Mouse (Mus musculus) left cerebral cortex, adult 6 months (tissue): Measurements from ENCODE around the gene Lct. TPM values are rescaled to one million over a fixed set of nuclear protein-coding genes. Genes with fewer than 3 reads are reported as not detected.

Source experiments
- long read RNA-seq, 2 experiments: library from polyadenylated mRNA; unstranded; transcript quantifications; one replicate each; pipeline ENCODE4 v2.0.0; 2019 to 2020
- polyA plus RNA-seq: library from polyadenylated mRNA; unstranded; fragments of <200 nt; fragmentation: Nextera tagmentation; gene quantifications from 2 replicates; pipeline ENCODE4 v1.2.3, GENCODE M21; 2021

The Lct gene
- 0.21 and 0.28 TPM in 2 replicates for polyA plus RNA-seq
- long read RNA-seq, experiment 1, partial matches to known transcripts = 4 of 4 reads
- long read RNA-seq, experiment 1, other reads (novel, unspliced or antisense) = 0 of 4 reads
- long read RNA-seq, experiment 2, partial matches to known transcripts = 3 of 3 reads
- long read RNA-seq, experiment 2, other reads (novel, unspliced or antisense) = 0 of 3 reads

GRCm38 (mm10) chr1:128328218-128328617 lies at the start of gene Lct:
Gene Lct (minus strand): TSS chr1:128328318.

GRCm38 (mm10) chr1:128359554-128360376 lies 31.6 kb upstream of the Lct start, which contains the start of gene Mcm6:
Gene Mcm6 (minus strand): TSS chr1:128359664.

GRCm38 (mm10) chr1:128243627-128243995 lies 84.5 kb downstream of the Lct start, which contains the start of gene Ubxn4:
Gene Ubxn4 (plus strand): TSS chr1:128243964.

Other genes starting within 250 kb of the Lct start
- gene Zranb3, start 225.3 kb downstream of the Lct start, polyA plus RNA-seq = 1.7 and 2.9 TPM in 2 replicates
- gene R3hdm1, start 225.0 kb downstream of the Lct start, polyA plus RNA-seq = 128 and 135 TPM in 2 replicates
- 35.9 and 45.2 TPM in 2 replicates for gene Ubxn4, start 84.4 kb downstream of the Lct start, polyA plus RNA-seq
- gene Mcm6, start 31.3 kb upstream of the Lct start, polyA plus RNA-seq = 4.1 and 6.3 TPM in 2 replicates
- 50.9 and 58.4 TPM in 2 replicates for gene Dars, start 89.0 kb upstream of the Lct start, polyA plus RNA-seq